In the genomic region with DNA sequence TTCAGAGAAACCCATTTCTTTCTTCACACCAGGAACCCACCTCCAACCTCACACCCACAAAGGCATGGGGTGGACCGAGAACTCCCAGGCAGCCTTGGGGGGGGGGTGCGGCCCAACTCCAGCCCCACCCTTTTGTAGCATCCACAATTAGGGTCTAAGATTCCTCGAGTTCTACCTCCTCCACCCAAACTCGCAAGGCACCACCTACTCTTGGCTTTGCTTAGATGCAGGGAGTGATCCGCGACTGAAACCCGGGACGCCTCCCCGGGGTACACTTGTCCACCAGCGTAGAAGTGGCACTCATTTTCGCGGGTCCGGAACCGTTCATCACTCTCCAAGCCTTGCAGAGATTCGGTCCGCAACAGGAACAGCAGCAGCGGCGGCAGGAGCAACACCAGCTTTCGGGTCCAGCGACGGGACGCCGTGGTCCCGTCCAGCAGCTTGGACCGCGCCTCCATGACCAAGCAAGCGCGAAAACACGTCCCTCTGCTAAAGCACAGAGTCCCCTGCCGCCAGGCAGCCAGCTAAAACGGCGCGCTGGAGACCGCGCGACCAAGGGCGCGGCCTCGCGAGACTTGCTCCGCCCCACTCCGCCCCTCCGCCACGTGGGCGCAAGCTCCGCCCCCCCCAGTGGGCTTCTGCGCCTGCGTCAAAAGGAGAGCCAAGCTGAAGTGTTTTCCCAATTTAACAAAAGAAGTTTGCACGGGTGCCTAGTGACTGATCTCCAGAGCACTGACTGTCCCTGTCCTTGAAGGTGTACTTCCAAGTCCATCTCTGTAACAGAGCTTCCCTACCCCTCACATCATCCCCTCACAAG, we compare ENCODE assay signal across 8 mouse cellular contexts. TPM values are rescaled to one million over a fixed set of nuclear protein-coding genes. Genes with fewer than 3 reads are reported as not detected.
A peak's percentile ranks its signal among the peaks of the same experiment; 100 is the strongest.
DNase-seq lines count a peak whose midpoint lies in the region; ATAC-seq lines count a peak whose summit lies in the region.

No protein-coding gene starts in this region.

- intact Hi-C loops in left cerebral cortex, postnatal 14 days (cut with DNase I): no loop called here

- ATAC-seq in activated CD4-positive, CD25-positive, alpha-beta regulatory T cell, adult 4 months: peak; percentile 90
- peak; percentile 93 for ATAC-seq in common myeloid progenitor, adult 5-6 weeks (replicated peaks; ENCODE audit: low read depth, poor library complexity, severe bottlenecking)

- peak; percentile 65 to 71 for DNase-seq in gastrocnemius, adult 8-10 months (ENCODE audit: low spot score in 2 of 2)
- DNase-seq in induced T-regulatory cell, adult 2 months (ENCODE audit: low read depth): peak; percentile 81
- DNase-seq in left cerebral cortex, postnatal 14 days (ENCODE audit: low spot score in 2 of 2): peak; percentile 75
- peak; percentile 89 for DNase-seq in mesoderm, embryonic 11.5 days (ENCODE audit: low read depth, low spot score)
- peak; percentile 49 to 52 for DNase-seq in right cerebral cortex, postnatal 36 days (ENCODE audit: low spot score in 2 of 2)
- peak; percentile 74 for DNase-seq in yolk sac, embryonic 10.5 days (ENCODE audit: low spot score)

RNA-seq across cellular contexts. Expression of a gene that starts 2.4 kb away (rescaled TPM):
- 10 to 100 TPM; 53.5 to 53.6 TPM for polyA plus RNA-seq in activated CD4-positive, CD25-positive, alpha-beta regulatory T cell, adult 4 months (2017; shearing (Covaris generic))
- total RNA-seq in common myeloid progenitor, adult 5-6 weeks (2017): 48.8 and 55.7 TPM in 2 replicates
- total RNA-seq in gastrocnemius, adult 8-10 months (2022): 1 to 10 TPM; 4.7 to 6.7 (median 5.5) TPM
- total RNA-seq in left cerebral cortex, postnatal 14 days (2021): 10 to 100 TPM; 25.2 to 28.3 TPM

Comparison
In these comparisons a context has a peak if more than half of its experiments do, and no peak if none do; other contexts are left out.
1. Peak in every context shown above with its lines: DNase-seq and ATAC-seq.